Mouse (Mus musculus) ES-E14 (cell line): ENCODE data around the gene Dnajc22. TPM values are rescaled to one million over a fixed set of nuclear protein-coding genes. Genes with fewer than 3 reads are reported as not detected.
A peak's percentile ranks its signal among the peaks of the same experiment; 100 is the strongest.

Experiments
- DNase-seq: peaks from one replicate; pipeline ENCODE4 v3.0.0-alpha.2; 2013; ENCODE audit warnings: low read depth, low spot score
- H3K27ac ChIP-seq: 2 replicates; pipeline ENCODE4 v1.5.1; 2012; ENCODE audit warnings: low read depth, mild to moderate bottlenecking, low read length, moderate library complexity, mixed read lengths; ENCODE audit not compliant: poor library complexity, insufficient read depth, severe bottlenecking
- H3K36me3 ChIP-seq: 2 replicates; pipeline ENCODE4 v1.6.1; 2012; ENCODE audit warnings: mild to moderate bottlenecking, low read length, moderate library complexity, mixed read lengths; ENCODE audit not compliant: control insufficient read depth, poor library complexity, insufficient read depth, severe bottlenecking
- H3K4me1 ChIP-seq, 2 experiments: fragments of 150-350 bp in 1 of 2; sonication (generic) in 1 of 2; 2 replicates each; pipeline ENCODE4 v1.6.1; 2012; ENCODE audit warnings: low read length in 2 of 2, mild to moderate bottlenecking in 1 of 2, mixed read lengths in 1 of 2; ENCODE audit not compliant: control insufficient read depth in 2 of 2, insufficient read depth in 2 of 2, poor library complexity in 1 of 2
- H3K4me3 ChIP-seq, 2 experiments: fragments of 150-350 bp in 1 of 2; sonication (generic) in 1 of 2; 2 replicates each; pipeline ENCODE4 v1.5.1; 2012; ENCODE audit warnings: low read length in 2 of 2, low read depth in 1 of 2, mild to moderate bottlenecking in 1 of 2, mixed read lengths in 1 of 2; ENCODE audit not compliant: insufficient read depth in 1 of 2, poor library complexity in 1 of 2, severe bottlenecking in 1 of 2
- H3K9ac ChIP-seq: 2 replicates; pipeline ENCODE4 v1.6.1; 2012; ENCODE audit warnings: low read depth, mild to moderate bottlenecking, low read length, mixed read lengths; ENCODE audit not compliant: poor library complexity, insufficient read depth, severe bottlenecking
- H3K9me3 ChIP-seq: fragments of 150-350 bp; sonication (generic); 2 replicates; pipeline ENCODE4 v1.6.1; 2012; ENCODE audit warnings: low read depth, mild to moderate bottlenecking, low read length; ENCODE audit not compliant: control insufficient read depth, insufficient read depth
- CHD2 ChIP-seq: IDR thresholded peaks from 2 replicates; pipeline ENCODE4 v1.6.1; 2014; ENCODE audit warnings: mild to moderate bottlenecking, low read depth, low read length, inconsistent platforms
- HCFC1 ChIP-seq: IDR thresholded peaks from 2 replicates; pipeline ENCODE4 v1.6.1; 2012; ENCODE audit warnings: low read length, inconsistent platforms, borderline replicate concordance; ENCODE audit not compliant: insufficient read depth
- MAFK ChIP-seq: IDR thresholded peaks from 2 replicates; pipeline ENCODE4 v1.6.1; 2014; ENCODE audit warnings: mild to moderate bottlenecking, low read depth, low read length, inconsistent platforms; ENCODE audit not compliant: insufficient read depth
- ZC3H11A ChIP-seq: IDR thresholded peaks from 2 replicates; pipeline ENCODE4 v1.6.1; 2012; ENCODE audit warnings: low read depth, mild to moderate bottlenecking, inconsistent platforms, low read length, borderline replicate concordance
- ZNF384 ChIP-seq: IDR thresholded peaks from 2 replicates; pipeline ENCODE4 v1.6.1; 2012; ENCODE audit warnings: low read depth, low read length, inconsistent platforms
- in situ Hi-C, 2 experiments: fragments of 600-800 bp; cut with MboI; formaldehyde crosslinking; loops; one replicate each; pipeline ENCODE4 v1.15.1; 2025; ENCODE audit warnings: low sequenced_read_pairs in 2 of 2, inconsistent platforms in 1 of 2; ENCODE audit not compliant: unreplicated experiment in 2 of 2
- total RNA-seq: library from RNA; depleted of rRNA; stranded (reverse); fragments of 300-350 nt; gene quantifications from 2 replicates; pipeline ENCODE4 v1.2.3, GENCODE M21; 2012

The Dnajc22 gene
- total RNA-seq, 1 experiment, result 8.6 TPM

GRCm38 (mm10) chr15:99094631-99095270 is 1.8 kb downstream of the Dnajc22 start:
- no peak overlapping the region for H3K9ac ChIP-seq
- no peak overlapping the region for H3K27ac ChIP-seq
- no peaks in the 10 kb centered on the region for H3K9me3 ChIP-seq
- in situ Hi-C loops, result loop anchor here (5.0 to 25.0 kb wide), 2 partner anchors 307 to 317 kb away; partner anchors contain the start of genes Wnt10b (in 2 of the 2) and Wnt1 (in 1 of the 2)
- no peak for DNase-seq
- H3K4me1 ChIP-seq, result peaks cover 2 to 10% of the 10 kb centered on the region in 2 experiments; a peak in 2 of 4 replicates
- H3K36me3 ChIP-seq, result no peaks in the 10 kb centered on the region
- H3K4me3 ChIP-seq, result no peak overlapping the region; a peak in 1 of 4 replicates
- no peak for TF ChIP-seq CHD2
- TF ChIP-seq ZC3H11A, result no peak
- TF ChIP-seq HCFC1, result no peak
- no peak for TF ChIP-seq MAFK
- TF ChIP-seq ZNF384, result no peak

DNA sequence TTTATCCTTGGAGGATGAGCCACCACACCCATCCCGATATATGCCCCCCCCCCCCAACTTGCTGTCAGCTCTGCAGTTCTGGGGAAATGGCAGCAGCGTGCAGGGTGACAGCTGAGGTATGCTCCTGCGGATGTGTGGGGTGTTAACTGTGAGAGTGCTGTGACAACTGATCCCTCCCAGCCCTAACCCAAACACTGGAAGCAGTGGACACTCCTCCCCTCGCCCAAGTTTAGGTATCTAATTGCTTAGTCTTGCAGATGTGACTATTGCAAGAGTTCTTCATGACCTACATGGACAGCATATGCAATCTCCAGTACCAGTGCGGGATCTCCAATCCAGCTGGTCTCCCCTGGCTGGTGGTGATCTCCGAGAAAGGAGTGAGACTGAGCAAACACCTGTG is 2.4 kb downstream of the Dnajc22 start:
- no peaks in the 10 kb centered on the region for H3K36me3 ChIP-seq
- no peak for DNase-seq
- no peaks in the 10 kb centered on the region for H3K9me3 ChIP-seq
- H3K27ac ChIP-seq, result no peak overlapping the region
- H3K4me3 ChIP-seq, result no peak overlapping the region
- H3K4me1 ChIP-seq, result peaks cover 2 to 10% of the 10 kb centered on the region in 2 experiments; a peak in 2 of 4 replicates
- in situ Hi-C loops, result loop anchor here (5.0 to 25.0 kb wide), 2 partner anchors 308 to 318 kb away; partner anchors contain the start of genes Wnt10b (in 2 of the 2) and Wnt1 (in 1 of the 2)
- no peak overlapping the region for H3K9ac ChIP-seq
- no peak for TF ChIP-seq MAFK
- no peak for TF ChIP-seq ZNF384
- no peak for TF ChIP-seq ZC3H11A
- no peak for TF ChIP-seq CHD2
- no peak for TF ChIP-seq HCFC1

- H3K27ac ChIP-seq, result no peak overlapping the region
- DNase-seq, result no peak
- H3K9ac ChIP-seq, result peak overlapping the region; percentile 10; the same call in 1 of the 2 replicates
- H3K36me3 ChIP-seq, result no peaks in the 10 kb centered on the region; the same call in 1 of the 2 replicates
- in situ Hi-C loops, result loop anchor here (5.0 to 25.0 kb wide), 2 partner anchors 309 to 319 kb away; partner anchors contain the start of genes Wnt10b (in 2 of the 2) and Wnt1 (in 1 of the 2)
- peaks cover 2 to 11% of the 10 kb centered on the region in 2 experiments; a peak in 2 of 4 replicates for H3K4me1 ChIP-seq
- no peaks in the 10 kb centered on the region for H3K9me3 ChIP-seq
- peak overlapping the region; percentile 47 to 51 for H3K4me3 ChIP-seq
- TF ChIP-seq MAFK, result no peak
- TF ChIP-seq ZNF384, result no peak
- TF ChIP-seq ZC3H11A, result no peak
- no peak for TF ChIP-seq HCFC1
- TF ChIP-seq CHD2, result no peak
These were observed 3.3 kb downstream of the Dnajc22 start for GRCm38 (mm10) chr15:99096061-99096793.

DNA sequence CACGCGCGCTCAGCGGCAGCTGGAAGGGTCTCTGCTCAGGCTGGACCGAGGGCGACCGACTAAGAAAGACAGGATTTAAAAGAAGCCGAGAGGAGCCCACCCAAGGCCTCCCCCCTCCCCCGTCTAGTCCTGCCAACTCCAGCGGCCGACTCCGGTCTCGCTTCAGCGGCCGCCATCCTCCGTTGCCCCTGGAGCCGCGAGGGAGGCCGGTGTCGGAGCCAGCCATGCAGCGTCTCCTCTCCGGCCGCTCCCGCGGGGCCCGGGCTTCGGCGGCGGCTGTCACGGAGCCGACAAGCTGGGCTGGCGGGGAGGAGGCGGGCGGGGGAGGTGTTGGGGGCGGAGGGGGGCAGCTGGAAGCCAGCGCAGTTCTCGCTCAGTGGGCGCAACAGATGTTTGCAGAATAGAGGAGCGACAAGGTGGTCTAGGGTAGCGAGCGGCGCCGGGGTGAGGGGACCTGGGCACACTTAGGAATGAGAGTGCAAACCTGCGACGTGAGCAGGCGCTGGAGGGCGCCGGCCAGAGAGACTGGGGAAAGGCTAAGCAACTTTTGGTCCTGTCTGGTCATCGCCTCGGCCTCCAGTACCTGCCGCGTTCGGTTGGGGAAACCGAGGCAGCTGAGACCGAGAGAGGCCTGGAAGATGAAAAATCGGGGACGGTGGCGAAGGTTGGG is 4.0 kb downstream of the Dnajc22 start:
- TF ChIP-seq HCFC1 (no peak), ZC3H11A (no peak), ZNF384 (no peak)
- Histone ChIP-seq H3K9ac (peak overlapping the region; percentile 10; the same call in 1 of the 2 replicates), H3K9me3 (no peaks in the 10 kb centered on the region), H3K27ac (no peak overlapping the region), H3K4me1 (peaks cover 2 to 13% of the 10 kb centered on the region in 2 experiments; a peak in 2 of 4 replicates), H3K4me3 (peak overlapping the region; percentile 47 to 51), H3K36me3 (no peaks in the 10 kb centered on the region; the same call in 1 of the 2 replicates)
- no peak for DNase-seq
- in situ Hi-C loops, result loop anchor here (5.0 to 25.0 kb wide), 2 partner anchors 310 to 320 kb away; partner anchors contain the start of genes Wnt10b (in 2 of the 2) and Wnt1 (in 1 of the 2)
